Mouse (Mus musculus): ENCODE measurements around the gene Ppp2r5e. TPM values are rescaled to one million over a fixed set of nuclear protein-coding genes. Genes with fewer than 3 reads are reported as not detected.

Ppp2r5e gene
- polyA plus RNA-seq, 1 experiment, result 23.5 TPM

DNA sequence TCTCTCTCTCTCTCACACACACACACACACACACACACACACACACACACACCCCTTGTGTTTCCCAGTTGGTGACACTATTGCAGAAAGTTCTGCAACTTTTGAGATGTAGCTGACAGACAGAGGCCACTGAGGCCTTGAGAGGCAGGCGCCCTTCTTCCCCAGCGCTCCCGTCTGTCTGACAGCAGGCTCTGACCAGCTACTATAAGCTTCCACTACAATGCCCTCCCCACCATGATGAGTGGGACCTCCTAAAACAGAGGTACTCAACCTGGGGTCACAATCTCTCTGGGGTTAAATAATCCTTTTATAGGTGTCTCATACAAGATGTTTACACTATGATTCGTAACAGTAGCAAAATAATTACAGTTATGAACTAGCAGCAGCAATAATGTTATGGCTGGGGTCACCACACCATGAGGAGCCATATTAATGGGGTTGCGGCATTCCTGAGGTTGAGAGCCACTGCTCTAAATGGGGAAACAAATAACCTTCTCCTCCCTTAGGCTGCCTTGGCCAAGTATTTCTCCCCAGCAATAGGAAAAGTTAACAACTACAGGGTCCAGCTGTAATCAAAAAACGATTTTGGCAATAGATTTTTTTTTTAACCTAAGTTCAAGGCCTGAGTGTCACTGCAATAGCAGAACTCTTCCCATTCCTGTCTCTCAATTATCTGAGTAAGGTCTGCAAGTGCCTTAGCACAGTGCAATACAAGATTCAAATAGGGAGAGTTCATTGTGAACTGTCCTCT is 58.2 kb downstream of the Ppp2r5e start:
- DNase-seq (ENCODE audit: low spot score), result no peak

DNA sequence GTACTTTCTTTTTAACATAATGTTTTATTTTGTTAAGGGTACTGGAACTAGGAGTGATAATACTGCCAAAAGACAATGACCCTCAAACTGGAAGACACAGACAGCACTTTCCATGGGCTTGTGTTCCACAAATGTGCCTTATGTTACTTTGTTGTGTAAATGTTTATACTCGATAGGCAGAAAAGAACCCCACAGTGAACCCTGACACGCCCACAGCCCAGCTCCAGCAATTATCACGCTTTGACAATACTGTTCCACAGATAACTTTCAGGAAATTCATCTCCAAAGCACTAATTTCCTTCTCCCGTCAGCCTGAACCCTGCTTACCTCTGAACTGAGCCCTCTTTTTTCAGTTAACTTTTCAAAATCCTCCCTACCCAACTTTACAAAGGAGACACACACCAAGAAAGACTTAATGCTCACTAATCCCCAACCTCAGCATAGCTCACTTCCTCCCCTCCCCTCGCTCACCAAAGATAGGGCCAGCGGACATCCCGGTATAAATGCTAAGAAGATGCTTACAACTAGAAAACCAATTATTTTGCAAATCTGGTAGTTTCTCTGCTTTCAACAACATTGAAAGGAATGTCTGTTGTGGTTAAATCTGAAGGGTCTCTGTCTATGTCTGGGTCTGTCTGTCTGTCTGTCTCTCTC is 58.9 kb downstream of the Ppp2r5e start:
- no peak for DNase-seq (ENCODE audit: low spot score)

- DNase-seq (ENCODE audit: low spot score), result no peak
Observed at GRCm38 (mm10) chr12:75536566-75536965, 59.5 kb downstream of the Ppp2r5e start.

DNA sequence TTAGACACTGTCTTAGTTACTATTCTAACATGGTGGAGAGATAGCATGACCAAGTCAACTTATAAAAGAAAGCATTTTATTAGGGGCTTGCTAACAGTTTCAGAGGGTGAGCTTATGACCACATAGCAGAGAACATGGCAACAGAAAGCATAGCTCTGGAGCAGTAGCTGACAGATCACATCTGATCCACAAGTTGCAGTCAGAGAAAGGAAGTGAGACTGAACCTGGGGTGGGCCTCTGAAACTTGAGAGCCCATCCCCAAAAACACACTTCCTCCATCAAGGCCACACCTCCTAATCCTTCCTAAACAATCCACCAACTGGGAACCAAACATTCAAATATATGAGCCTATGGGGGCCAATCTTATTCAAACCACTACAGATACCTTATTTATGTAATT is 62.9 kb downstream of the Ppp2r5e start:
- no peak for DNase-seq (ENCODE audit: low spot score)

DNA sequence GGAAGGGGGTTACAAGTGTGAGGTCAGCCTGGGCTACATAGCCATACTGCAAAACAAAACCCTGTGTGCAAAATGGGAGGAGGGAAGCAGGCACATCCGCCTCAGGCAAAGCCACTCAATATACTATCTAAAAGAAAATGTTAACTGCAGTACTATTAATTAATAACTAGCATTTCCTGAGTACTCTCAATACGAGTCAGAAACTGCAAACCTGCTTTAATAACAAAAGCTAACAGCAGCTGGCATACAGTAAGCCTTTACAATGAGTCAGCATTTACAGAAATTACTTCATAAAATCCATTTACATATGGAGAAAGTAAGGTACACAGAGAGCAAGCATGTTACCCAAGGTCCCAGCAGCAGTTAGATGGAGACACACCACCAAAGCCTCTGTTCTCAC is 64.2 kb downstream of the Ppp2r5e start:
- DNase-seq (ENCODE audit: low spot score), result no peak

GRCm38 (mm10) chr12:75528857-75529808 is 66.9 kb downstream of the Ppp2r5e start:
- DNase-seq (ENCODE audit: low spot score), result no peak

DNA sequence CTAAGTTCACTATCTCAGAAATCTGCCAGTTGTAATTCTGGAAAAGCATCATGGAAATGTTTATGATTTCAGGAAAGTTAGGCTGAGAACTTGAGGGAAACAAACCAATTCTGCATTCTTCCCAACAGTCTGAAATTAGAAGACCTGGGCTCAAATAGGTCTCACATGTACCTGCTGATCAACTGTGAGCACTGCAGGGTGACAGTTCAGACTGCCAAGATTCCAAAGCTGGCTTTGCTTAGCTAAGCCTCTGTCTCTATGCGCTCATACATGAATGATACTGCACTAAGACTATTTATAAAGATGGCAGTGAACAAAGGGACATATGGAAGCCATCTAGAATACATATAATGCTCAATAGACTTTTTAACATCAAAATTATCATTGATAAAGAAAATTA is 67.7 kb downstream of the Ppp2r5e start:
- DNase-seq (ENCODE audit: low spot score), result no peak

GRCm38 (mm10) chr12:75524199-75524598 is 71.8 kb downstream of the Ppp2r5e start:
- no peak for DNase-seq (ENCODE audit: low spot score)

DNA sequence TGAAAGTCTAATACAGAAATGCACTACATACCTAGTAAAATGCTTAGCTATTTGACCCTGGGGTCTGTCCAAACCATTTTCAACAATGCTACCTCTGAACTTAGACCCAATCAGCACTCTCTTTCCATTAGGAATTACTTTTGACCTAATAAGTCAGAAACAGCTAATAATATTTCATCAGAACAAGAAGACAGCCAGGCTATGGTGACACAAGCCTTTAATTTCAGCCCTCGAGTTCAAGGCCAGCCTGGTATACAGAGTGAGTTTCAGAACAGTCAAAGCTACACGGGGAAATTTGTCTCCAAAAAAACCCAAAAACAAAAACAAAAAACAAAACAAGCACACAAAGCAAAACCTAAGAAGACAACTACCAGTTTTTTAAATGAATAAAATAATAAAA is 73.1 kb downstream of the Ppp2r5e start:
- DNase-seq (ENCODE audit: low spot score), result no peak

GRCm38 (mm10) chr12:75522360-75522759 is 73.7 kb downstream of the Ppp2r5e start:
- DNase-seq (ENCODE audit: low spot score), result no peak

DNA sequence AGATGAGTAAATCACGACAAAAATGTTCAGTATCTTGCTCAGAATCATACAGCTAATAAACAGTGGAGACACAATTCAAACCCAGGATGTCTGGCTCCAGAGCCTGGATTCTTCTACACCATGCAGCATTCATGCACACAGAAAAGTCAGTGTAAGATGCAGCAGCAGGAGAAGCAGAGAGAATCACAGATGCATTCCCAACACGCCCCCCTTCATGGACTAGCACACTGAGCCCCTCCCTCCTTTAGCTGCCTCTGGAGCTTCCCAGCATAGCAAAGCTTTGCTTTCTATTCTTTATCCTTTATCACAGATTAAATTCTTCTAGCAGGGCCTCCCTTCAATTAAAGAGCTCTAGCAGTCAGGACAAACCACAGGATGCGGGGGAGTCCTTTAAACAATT is 75.7 kb downstream of the Ppp2r5e start:
- DNase-seq (ENCODE audit: low spot score), result no peak

DNA sequence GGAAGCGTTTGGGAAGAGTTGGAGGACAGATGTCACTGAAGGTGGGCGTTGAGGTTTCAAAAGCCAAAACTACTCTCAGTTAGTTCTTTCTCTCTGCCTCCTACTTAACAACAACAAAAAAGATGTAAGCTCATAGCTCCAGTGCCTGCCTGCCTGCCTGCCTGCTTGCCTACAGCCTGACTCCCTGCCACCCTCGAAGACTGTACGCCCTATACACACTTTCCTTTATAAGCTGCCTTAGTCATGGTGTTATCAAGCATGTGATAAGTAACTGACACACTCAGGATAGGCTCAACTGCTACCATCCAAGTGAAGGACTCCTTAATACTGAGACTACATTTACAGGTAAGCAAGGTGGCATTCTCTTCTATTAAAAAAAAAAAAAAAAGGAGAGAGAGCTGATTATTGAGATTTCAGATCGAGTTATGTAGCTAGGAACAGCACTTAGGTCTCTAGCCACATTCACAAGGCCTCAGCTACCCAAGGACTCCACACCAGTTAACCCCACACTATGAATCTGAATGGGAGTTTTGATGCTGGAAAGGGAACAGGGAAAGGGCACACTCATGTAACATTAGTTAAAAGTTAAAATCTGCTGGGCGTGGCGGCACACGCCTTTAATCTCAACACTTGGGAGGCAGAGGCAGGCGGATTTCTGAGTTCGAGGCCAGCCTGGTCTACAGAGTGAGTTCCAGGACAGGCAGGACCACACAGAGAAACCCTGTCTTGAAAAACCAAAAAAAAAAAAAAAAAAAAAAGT is 76.7 kb downstream of the Ppp2r5e start:
- DNase-seq (ENCODE audit: low spot score), result no peak

DNA sequence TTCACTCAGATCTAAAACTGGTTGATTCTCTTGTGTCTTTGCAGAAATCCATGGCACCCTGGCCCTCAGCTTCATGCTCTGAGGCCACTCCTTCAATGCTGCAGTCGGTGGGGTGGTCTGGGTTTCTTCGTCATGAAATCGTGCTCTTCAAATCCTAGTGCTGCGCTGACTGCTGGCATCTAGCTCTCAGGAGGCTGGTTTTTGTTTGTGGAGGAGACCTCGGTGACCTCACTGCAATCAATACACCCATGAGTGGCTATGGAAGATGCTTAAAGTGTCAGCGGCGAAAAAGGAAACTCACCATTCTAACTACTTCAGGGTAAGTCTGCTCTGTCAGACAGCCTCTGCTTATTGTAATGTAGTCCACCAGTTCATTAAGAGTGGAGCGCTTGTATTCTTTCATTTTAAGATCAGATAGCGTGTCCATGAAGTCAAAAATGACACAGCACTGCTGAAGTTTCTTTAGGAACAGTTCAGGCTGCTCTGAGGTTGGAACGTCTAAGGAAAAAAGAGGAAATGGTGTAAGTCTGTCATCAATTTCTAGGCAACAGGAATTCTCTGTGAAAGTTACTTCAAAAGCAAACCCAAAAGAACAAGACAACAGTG is 80.6 kb downstream of the Ppp2r5e start:
- DNase-seq (ENCODE audit: low spot score), result no peak

DNA sequence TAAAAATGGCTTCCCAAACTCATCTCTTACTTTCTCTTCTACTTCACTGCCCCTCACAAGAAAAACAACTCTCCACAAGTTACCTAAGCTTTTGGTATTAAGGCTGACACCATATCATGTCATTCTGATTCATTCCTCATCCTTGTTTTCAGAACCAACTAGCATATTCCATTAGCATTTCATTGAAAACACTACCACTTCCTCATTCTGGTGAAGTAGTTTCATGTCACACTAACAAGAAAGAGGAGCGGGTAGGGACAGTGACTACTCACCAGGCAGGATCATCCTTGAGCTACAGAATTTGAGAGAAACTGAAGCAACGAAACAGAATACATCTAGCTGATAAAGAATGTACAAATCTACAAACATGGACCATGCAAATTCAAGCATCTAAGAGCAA is 84.5 kb downstream of the Ppp2r5e start:
- no peak for DNase-seq (ENCODE audit: low spot score)

- no peak for DNase-seq (ENCODE audit: low spot score)
Observed at GRCm38 (mm10) chr12:75504991-75505650, 90.9 kb downstream of the Ppp2r5e start.

- no peak for DNase-seq (ENCODE audit: low spot score)
Observed at GRCm38 (mm10) chr12:75502664-75503063, 93.4 kb downstream of the Ppp2r5e start.

DNA sequence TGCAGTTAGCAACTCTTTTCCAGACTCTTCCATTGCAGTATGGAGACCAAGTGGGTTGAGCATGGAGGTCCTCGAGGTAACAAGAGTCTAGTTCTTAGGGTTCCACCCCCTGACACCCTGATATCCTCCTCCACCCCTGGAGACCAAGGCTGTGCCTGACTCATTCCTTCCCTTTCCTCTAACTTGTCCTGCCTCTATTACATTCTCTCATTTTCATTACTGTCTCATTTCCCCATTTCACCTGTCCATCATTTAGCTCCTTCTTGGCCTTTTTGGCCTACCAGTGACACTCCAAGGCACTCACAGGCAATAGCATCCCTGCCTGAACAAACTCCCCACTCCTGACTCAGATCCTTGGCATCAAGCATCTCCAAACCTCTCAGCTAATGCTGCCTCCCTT is 98.3 kb downstream of the Ppp2r5e start:
- DNase-seq (ENCODE audit: low spot score), result no peak

- DNase-seq (ENCODE audit: low spot score), result no peak
Observed at GRCm38 (mm10) chr12:75495636-75496035, 100.4 kb downstream of the Ppp2r5e start.

GRCm38 (mm10) chr12:75494643-75495042 is 101.4 kb downstream of the Ppp2r5e start:
- no peak for DNase-seq (ENCODE audit: low spot score)

DNA sequence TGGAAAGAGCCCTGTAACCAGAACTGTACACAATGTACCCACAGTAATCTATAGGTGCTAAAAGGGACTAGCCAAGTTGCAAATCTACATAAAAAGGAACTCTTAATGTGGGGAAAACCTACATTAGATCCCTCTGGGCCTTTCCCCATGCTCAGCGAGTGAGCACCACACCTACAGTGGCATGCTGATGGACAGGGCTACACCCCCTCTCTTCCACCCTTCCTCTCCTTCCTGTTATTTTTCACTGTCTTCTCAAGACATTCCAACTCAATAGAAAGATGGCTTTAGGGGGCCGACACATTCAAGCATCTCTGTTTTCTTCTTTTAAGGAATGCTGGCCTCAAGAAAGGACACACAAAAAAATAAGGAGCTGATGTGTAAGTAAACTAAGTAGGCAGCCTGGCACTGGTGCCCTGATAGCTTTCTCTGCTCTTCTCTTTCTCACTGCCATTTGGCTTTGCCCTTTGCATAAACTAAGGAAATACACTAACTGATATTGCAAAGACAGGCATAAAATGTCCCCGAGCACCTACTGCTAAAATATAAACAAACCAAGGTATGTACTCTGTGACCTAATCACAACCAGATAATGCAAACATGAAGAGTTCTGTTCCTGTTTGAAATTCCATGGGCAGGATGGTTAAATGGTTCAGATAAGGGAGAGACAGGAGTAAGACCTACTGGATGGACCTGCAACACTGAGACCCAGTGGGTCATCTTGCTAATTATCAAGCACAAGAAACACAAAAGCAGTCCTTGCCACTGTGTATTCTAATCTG is 103.3 kb downstream of the Ppp2r5e start:
- no peak for DNase-seq (ENCODE audit: low spot score)

Data from urinary bladder, adult 2 months (tissue).